Mouse (Mus musculus): ENCODE data around the gene Gm2000.
"Not testable (repeated sequence)": the region's sequence is repeated elsewhere in the genome, so short reads cannot be mapped to it uniquely, and the experiment has no call there.

The Gm2000 gene

GRCm38 (mm10) chr1:156365740-156366139 is at the start of gene Gm2000:
Gene Gm2000 (plus strand): TSS chr1:156366040.
- DNase-seq (ENCODE audit: low spot score), result no peak

GRCm38 (mm10) chr1:156323126-156323525 is 42.7 kb upstream of the Gm2000 start:
- DNase-seq (ENCODE audit: low spot score), result no peak

- no peak for DNase-seq (ENCODE audit: low spot score)
Measured at GRCm38 (mm10) chr1:156340847-156341246, 25.0 kb upstream of the Gm2000 start.

GRCm38 (mm10) chr1:156344433-156344832 is 21.4 kb upstream of the Gm2000 start:
- DNase-seq (ENCODE audit: low spot score), result no peak

- no peak for DNase-seq (ENCODE audit: low spot score)
Measured at GRCm38 (mm10) chr1:156345633-156346032, 20.2 kb upstream of the Gm2000 start.

- DNase-seq (ENCODE audit: low spot score), result no peak
Measured at GRCm38 (mm10) chr1:156349031-156349430, 16.8 kb upstream of the Gm2000 start.

- no peak for DNase-seq (ENCODE audit: low spot score)
Measured at GRCm38 (mm10) chr1:156350441-156350840, 15.4 kb upstream of the Gm2000 start.

- no peak for DNase-seq (ENCODE audit: low spot score)
Measured at GRCm38 (mm10) chr1:156352466-156352865, 13.4 kb upstream of the Gm2000 start.

GRCm38 (mm10) chr1:156381217-156381616 is 15.4 kb downstream of the Gm2000 start:
- no peak for DNase-seq (ENCODE audit: low spot score)

- DNase-seq (ENCODE audit: low spot score), result peak; percentile 9
Measured at GRCm38 (mm10) chr1:156386232-156386631, 20.4 kb downstream of the Gm2000 start.

- peak; percentile 28 for DNase-seq (ENCODE audit: low spot score)
Measured at GRCm38 (mm10) chr1:156386880-156387279, 21.0 kb downstream of the Gm2000 start.

GRCm38 (mm10) chr1:156393148-156393547 is 27.3 kb downstream of the Gm2000 start:
- DNase-seq (ENCODE audit: low spot score), result no peak

GRCm38 (mm10) chr1:156400159-156400558 is 34.3 kb downstream of the Gm2000 start:
- not testable (repeated sequence) for DNase-seq (ENCODE audit: low spot score)

GRCm38 (mm10) chr1:156402491-156402890 is 36.7 kb downstream of the Gm2000 start:
- DNase-seq (ENCODE audit: low spot score), result no peak

GRCm38 (mm10) chr1:156403251-156403650 is 37.4 kb downstream of the Gm2000 start:
- no peak for DNase-seq (ENCODE audit: low spot score)

- no peak for DNase-seq (ENCODE audit: low spot score)
Measured at GRCm38 (mm10) chr1:156408004-156408403, 42.2 kb downstream of the Gm2000 start.

GRCm38 (mm10) chr1:156408521-156408920 is 42.7 kb downstream of the Gm2000 start:
- no peak for DNase-seq (ENCODE audit: low spot score)
